In genomic region chr4:32122320-32122719, GRCm38 (mm10) we compare ENCODE assay signal across 19 mouse cellular contexts.
A peak's percentile ranks its signal among the peaks of the same experiment; 100 is the strongest.
DNase-seq lines count a peak whose midpoint lies in the region; ATAC-seq and TF ChIP-seq lines count a peak whose summit lies in the region.
"Had no signal": no experiment of that assay in that cellular context is flagged by ENCODE, and none has a peak within 500 bp of the region (broad histone marks: within the 10 kb centered on the region; RNA-seq: fewer than 3 reads in every experiment).

No protein-coding gene starts in this region.

- no peak for ATAC-seq in cerebellum, adult (ENCODE audit: insufficient number of reproducible peaks, low FRiP score, low TSS enrichment)
- ATAC-seq: CD4-positive, CD25-positive, alpha-beta regulatory T cell, adult 4 months; forebrain, embryonic 16.5 days; intestine, embryonic 15.5 days had no signal

- intact Hi-C loops in left cerebral cortex, postnatal 4 days (cut with DNase I) = no loop called here
- intact Hi-C loops in left cerebral cortex, adult 2 months (cut with DNase I) = no loop called here

- DNase-seq in cerebellum, adult 11-12 months = peak; percentile 6
- DNase-seq in cerebellum, adult 8-10 months = no peak
- peak; percentile 26 to 40 for DNase-seq in cerebellum, postnatal 10 days
- peak; percentile 46 for DNase-seq in left cerebral cortex, postnatal 4 days
- DNase-seq in left cerebral cortex, adult 2 months (ENCODE audit: extremely low spot score in 1 of 2, low spot score in 2 of 2) = no peak
- DNase-seq in lung, postnatal 25 days (ENCODE audit: low spot score) = no peak
- DNase-seq: adrenal gland, adult 8-10 months; adrenal gland, postnatal 36 days; B cell, adult 2 months; gastrocnemius, postnatal 10 days; heart, adult 2 months; kidney, adult 18-20 months had no signal

- TF ChIP-seq CTCF in left cerebral cortex, adult 2 months (IDR thresholded peaks at IDR 0.05) = no peak

- no peak overlapping the region for H3K27ac ChIP-seq in left cerebral cortex, adult 2 months
- H3K27ac ChIP-seq: embryonic facial prominence, embryonic 13.5 days; forebrain, embryonic 12.5 days; heart, adult 2 months; intestine, embryonic 15.5 days had no signal

- no peak overlapping the region for H3K4me3 ChIP-seq in left cerebral cortex, adult 2 months
- H3K4me3 ChIP-seq: embryonic facial prominence, embryonic 13.5 days; forebrain, embryonic 12.5 days; heart, adult 2 months; heart, embryonic 12.5 days; intestine, embryonic 15.5 days had no signal

Comparison
In these comparisons a context has a peak if more than half of its experiments do, and no peak if none do; other contexts are left out.
1. DNase-seq: peak in cerebellum, adult 11-12 months (single experiment), cerebellum, postnatal 10 days (2 of 2) and left cerebral cortex, postnatal 4 days (single experiment); none in cerebellum, adult 8-10 months (single experiment), left cerebral cortex, adult 2 months (0 of 2) and lung, postnatal 25 days (single experiment).